Mouse (Mus musculus): ENCODE measurements around the gene Palld.

The Palld gene

DNA sequence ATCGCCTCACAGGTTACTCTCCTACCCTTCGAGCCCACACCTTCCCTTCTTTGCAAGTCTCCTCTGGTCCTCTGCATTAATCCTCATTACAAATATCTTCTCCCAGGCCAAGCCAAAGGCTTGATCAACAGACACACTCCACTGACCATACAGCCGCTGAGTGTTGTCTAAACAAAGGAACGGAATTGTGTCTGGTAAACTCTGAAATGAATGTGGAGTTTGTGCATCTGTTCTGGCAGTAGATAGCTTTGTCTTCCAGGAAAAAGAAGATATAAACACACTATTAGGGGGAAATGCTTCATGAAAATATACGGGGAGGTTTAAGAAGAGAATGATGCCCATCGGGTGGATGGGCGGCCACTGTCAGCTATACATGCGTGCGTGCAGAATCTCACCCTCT is 180.3 kb downstream of the Palld start:
- no peak for DNase-seq

DNA sequence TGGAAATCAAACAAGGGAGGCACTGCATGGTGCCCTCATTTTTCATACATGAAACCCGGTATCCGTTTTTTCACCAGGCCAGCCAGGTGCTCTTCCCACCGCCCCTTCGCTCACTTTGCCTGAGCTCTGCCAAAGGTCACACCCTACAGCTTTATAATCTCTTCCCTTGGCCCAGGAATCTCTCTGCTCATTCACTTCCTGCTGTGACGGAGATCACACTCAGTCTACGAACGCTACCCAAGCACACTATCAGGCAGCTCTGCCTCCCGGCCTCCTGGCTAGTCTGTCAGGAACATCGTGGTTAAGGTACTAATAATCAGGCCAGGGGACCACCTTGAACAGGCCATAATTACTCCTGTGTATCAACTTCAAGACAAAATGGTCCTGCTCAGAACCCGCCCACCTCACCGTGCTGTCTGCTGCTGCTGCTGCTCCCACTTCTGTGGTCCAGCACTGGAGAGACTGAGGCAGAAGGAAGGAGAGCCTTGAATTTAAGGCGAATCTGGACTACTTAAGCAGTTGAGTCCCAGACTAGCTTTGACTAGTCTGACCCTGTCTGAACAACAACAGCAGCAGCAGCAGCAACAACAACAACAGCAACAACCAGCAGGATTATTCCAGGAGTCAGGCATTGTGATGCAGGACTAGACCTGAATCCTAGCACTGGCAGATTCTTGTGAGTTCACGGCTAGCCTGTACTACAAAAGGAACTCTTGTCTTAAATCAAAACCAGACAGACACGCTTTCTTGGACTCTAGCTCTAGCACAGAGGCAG is 187.0 kb downstream of the Palld start:
- DNase-seq = peak; percentile 15 to 27

DNA sequence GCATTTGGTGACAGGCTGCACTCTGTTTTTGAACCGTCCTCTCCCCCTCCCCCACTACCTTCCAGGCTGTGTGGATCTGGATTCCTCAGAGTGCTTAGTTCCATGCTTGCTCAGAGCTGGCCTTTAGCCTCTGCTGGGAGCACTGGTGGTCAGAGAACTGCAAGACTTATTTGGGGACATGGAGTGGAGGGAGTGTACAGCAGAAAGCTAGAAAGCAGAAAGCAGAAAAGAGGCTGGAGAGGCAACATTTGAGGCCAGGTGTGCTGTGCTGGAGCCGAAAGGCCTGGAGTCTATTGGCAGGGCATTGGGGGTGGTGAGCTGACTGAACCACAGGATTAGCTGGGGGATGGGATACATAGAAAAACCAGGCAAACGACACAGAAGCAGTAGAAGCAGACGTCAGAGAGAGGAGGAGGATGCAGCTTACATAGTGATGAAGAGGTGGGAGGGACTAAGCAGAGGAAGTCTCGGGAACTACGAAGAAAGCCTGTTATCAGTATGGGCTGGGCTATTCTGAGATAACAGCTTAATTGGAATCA is 188.1 kb downstream of the Palld start:
- DNase-seq = no peak

DNA sequence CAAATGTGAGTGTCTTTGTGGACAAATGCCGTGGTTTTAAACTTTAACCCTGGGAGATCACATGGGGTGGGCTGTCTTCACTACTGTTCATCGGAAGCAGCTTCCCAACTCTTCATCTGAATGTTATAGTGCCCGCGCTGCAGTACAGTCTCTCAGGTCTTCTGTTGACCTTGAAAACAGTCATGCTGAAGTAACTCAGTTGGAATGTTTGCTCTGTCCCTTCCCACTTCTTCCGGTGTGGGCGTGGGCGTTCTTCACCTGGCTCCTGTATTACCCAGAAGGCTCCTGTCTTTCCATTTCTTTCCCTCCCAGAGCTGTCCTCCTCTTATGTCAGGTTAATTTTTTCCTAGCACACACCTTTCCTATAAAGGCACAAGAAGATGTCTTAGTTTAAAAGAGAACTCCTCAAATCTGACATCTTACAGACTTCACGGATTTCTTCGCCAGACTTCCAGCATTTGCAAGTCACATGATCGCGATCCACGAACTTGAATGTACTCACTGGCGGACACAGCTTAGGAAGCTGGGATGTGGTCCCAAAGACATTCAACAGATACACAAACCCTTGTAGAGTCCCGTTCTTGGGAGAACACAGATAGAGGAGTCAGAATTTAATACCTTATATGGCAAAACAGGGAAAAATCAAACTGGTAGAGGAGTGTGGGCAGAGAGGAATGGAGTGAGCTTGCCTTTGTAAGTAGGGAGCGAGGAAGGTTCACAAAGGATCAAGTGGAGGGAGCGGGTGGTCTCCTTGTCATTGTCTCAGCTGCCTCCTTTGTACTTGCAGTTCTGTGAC is 189.1 kb downstream of the Palld start:
- DNase-seq = no peak

DNA sequence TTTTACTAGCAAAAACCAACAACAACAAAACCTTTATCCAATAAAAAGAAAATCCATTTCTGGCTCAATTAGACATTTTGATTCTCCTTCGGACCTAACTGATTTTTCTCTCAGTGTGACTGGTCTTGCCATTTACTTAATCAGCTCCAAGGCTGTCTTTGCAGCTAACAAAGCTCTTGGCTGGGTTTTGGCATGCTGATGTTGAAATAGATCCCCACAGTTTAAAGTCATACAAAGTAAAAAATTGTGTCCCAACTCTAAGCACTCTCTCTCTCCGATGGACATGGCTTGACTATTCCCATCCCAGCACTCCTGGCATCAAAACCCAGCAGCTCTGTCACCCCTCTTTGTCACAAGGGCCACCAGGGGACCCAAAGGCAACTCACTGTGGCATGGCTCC is 190.1 kb downstream of the Palld start:
- no peak for DNase-seq

DNA sequence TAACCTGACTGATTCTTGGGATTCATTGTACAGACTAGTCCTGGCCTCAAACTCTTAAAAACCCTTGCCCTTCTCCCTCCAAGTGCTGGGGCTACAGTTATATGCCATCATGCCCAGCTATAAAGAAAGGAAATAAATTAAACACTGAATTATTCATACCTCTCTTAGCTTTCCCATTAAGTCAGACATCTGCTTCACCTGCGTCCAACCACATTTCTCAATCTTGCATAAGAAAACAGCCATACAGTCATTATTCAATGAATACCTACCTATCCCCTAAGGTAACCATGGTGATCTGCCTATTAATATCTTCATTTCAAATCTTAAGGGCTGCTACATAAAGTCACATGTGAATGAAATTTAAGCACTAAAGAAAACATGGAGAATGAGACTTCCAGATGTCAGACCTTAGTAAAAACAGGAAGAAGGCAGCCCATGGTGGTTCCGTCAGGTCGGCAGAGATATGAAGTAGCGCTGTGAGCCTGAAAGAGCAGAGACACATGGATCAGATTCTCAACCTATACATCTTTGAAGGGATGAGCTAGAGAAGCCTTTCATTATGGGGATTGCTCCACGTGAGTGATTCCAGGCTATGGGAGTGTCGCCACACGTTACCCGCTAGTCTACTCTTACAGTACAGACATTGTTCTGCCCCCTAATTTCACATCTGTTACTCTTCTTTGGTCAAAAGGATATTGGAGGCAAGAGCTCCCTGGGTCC is 193.7 kb downstream of the Palld start:
- DNase-seq = no peak

DNA sequence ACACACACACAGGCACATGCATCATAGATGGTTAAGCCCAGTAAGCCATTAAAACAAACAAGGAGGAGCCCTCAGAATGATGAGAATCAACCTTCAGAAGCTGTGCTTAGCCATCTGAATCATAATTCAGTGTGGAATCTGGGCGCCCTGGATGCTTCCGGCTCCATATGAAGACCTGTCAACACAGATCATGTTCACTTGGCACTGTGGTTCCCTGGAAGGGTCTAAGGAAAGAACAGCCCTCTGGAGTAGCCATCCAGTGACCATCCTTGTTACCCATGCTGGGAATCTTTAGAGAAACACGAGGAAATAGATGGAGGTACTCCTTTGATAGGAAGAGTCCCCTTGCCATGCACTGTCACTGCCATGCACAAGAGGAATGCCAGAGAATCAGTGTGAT is 197.0 kb downstream of the Palld start:
- peak; percentile 13 to 18 for DNase-seq

DNA sequence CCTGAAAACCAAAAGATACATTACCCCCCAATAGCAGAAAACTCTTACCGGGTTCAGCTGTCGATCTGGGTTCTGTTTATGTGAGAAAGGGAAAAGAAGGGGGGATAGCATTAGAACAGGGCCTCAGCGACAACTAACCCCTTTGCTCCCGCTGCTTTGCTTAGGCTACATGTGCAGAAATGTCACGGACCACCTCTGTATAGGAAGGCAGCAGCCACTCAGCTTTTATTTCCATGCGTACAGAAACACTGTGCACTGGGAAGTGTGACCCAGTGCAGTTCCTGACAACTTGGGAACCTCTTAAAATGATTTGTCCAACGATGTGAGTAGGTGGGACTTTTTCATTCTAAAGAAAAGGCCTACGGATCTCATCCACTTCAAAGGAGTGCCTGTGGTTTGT is 200.4 kb downstream of the Palld start:
- no peak for DNase-seq

DNA sequence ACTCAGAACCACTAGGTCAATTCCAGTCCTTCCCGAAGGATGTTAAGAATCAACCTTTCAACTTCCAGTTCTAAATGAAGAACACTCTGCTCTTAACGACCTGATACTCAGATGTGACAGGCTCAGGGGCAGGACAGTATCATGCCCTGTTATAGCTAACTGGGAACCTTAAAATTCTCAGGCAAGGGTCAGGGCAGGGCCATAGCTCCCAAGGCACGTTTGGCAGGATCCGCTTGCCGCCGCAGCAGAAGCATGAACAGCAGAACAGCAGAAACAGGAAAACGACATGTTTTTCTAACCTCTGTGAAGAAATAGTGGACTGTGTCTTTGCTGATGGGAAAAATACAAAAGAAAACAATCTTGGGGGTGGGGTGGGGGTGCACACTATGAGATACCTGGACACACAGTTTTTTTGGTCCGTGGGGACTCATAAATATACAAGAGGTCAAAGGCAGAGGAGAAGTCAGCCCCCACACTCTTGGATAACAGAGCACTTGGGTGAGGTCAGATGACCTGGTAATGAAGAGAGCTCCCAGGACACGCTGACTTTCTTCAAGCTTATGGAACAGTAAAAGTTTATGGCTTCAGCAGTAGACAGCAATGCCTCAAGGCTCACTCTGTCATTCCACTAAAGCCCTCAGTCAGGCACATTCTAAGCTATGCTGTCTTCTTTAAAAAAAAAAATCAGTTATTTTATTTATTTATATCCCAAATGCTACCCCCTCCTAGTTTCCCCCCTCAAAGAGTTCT is 201.4 kb downstream of the Palld start:
- DNase-seq = no peak

DNA sequence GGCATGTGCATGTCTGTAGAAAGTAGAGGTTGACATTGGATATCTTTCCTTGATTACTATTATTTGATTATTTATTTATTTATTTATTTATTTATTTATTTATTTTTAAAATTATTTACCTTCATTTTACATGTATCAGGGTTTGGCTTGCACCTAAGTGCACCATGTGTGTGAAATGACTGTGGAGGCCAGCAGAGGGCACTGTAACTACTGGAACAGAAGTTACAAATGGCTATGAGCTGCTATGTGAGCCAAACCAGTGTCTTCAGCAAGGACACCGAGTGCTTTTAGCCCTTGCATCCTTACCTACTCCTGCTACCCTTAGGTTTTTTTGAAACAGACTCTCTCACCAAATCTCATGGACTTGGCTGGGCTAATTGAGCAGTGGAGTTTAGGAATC is 202.2 kb downstream of the Palld start:
- peak; percentile 12 to 31 for DNase-seq

DNA sequence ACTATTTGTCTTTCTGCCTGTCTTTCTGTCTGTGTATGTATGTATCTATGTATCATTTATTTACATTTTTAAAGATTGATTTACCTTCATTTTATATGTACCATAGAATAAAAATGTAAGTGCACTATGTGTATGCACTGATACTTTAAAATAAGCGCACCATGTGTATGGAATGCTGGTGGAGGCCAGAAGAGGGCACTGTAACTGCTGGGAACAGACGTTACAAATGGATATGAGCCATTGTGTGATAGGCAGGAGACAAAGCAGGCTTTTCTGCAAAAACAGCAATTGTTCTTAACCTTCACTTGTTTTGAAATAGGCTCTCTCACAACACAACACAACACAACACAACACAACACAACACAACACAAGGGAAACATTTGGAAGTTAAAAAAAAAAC is 203.5 kb downstream of the Palld start:
- no peak for DNase-seq

DNA sequence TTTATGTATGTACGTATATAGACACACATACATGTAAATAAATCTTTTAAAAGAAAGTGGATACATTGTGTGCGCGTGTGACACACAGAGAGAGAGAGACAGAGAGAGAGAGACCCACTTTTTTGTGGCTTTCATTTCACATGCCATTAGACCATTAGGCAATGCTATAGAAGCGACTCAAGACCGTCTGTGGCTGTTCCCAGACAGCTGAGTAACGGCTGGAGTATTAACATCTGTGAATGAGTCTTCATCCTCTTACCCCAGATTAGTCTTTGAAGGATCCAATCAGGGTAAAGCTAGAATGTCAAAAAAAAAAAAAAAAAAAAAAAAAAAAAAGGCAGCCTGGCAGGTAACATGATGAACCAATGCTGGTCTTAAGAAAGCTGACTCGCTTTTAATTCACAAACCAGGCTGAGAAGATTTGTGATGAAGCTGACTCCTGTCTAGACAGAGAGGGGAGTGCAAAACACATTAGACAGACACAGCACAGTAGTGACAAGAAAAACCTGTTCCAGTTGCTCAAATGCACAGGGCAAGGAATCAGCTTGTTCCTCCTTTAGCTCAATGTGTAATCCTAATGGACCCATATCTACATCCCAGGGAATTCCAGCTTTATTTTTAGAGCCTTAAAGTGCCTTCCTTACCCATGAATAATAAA is 204.6 kb downstream of the Palld start:
- DNase-seq = no peak

DNA sequence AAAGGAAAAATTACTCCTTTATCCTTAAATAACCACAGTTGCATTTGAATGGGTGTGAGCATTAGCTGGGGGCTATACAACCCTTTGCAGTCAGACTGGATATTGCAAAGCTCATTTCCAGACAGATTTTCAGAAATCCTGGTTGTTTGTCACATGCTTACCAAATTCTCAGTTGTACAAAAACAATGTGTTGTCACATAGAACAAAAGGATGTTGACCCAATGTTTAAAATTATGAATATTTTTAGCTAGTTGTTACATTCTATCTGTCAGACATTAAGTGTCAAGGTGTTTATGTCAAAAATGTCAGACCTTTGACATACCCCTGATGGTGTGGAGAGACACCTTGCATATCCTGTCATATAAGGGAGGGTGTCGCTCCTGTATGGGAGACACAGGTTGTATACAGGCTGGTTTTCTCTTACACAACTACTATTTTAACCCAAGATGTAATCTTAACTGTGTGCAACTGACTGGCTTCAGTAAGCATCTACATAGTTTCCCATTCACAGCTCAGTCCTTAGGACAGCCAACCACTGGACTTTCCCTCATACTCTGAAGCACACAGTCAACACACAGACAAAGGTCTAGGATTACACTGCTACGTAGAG is 205.5 kb downstream of the Palld start:
- DNase-seq = no peak

DNA sequence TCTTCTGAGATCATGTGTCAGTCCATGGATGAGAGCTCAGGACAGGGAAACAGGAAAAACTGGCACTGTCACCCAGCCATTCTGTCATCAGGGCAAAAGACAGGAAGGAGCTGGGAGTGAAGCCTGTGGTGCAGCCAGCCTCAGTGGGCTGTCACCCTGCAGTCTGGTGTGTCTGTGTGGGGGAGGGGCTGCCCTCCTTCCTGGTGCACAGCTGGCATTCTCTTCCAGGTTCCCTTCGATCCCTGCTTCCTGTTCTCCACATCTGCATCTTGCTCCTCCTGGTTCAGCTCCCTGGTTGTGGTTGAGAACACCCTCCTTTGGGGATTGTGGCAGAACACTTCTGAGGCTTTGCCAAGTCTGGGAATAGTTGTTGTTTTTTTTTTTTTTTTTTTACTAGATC is 207.1 kb downstream of the Palld start:
- no peak for DNase-seq

DNA sequence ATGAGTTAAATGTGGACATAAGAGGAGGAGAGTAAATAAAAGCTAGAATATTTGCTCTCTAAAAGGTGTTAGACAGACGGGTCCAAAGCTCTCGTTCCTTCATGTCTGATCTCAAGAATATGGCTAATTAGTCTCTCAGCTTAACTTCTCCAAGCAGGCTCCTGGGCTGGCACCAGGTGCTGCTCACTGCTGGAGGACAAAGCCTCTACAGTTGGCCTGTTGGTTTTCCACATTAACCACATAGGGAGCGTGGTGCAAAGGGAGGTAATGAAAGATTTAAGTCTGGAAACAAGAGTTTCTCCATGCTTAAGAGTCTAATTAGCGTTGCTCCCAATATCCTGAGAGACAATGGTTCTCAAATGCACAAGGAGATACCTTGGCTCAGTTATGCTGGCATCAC is 209.6 kb downstream of the Palld start:
- DNase-seq = no peak

DNA sequence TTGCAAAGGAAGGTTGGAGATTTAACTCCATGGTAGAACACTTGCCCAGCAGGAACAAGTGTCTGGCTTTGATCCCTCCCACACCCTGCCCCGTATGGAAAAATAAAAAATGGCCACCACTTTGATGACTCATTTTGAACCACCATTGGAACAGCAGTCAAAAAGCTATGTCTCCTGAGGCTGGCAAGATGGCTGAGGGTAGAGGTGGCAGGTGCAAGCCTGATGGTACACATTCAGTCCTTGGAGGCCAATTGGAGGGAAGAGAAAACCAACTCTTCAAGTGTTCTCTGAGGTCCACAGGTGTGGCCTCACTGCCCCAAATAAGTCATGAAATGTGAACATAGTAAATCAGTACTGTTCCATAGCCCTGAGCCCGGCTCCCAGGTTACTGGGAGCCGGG is 210.4 kb downstream of the Palld start:
- DNase-seq = no peak

DNA sequence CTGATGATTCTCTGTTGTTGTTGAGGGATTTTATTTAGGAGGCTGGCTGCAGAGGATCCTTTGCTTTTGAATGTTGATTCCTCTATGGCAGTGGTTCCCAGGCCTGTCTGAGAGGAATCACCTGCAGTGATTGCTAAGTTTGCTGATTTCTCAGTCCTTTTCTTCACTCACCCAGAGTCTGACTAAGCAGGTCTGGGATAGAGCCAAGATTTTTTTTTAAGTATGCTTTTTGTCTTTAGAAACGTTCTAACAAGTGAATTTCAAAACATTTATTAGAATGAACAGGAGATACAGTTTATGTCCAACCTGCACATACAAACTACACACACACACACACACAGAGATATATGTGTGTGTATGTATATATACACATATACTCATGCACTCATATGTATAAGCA is 211.1 kb downstream of the Palld start:
- no peak for DNase-seq

DNA sequence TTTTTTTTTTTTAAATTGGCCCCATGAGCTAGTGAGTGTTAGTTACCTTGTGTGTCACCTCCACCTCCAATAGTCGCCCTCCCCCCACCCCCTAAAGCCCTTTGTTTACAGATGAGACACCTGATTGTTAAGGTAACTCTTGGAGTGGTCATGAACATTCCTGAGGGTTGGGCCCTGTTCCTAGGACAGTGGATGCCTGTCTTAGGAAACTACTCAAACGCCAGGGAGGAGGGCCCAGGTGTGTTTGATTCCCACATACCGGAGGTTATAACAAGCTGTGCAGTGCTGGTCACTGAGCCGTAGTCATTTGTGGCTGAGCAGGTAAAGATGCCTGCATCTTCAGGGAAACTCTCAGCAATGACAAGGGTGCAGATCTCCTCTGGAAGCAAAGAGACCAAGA is 215.4 kb downstream of the Palld start:
- no peak for DNase-seq

DNA sequence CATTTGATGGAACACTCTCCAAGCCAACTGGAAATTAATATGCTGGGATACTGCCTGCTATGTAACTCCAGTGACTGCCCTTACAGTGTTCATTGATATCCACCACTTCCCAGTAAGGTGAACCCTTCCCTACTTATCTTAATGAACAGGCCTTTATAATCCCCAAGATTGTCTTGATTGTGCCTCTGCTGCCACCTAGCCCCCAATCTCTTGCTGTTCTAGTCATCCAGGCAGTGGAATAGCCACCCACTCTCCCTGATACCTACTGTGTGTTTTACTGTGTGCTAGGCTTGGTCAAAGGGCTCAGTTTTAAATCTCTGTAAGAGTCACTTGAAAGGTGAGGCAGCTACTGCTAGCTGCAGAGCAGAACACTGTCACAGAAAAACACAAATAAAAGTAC is 216.2 kb downstream of the Palld start:
- DNase-seq = peak; percentile 7 to 29

DNA sequence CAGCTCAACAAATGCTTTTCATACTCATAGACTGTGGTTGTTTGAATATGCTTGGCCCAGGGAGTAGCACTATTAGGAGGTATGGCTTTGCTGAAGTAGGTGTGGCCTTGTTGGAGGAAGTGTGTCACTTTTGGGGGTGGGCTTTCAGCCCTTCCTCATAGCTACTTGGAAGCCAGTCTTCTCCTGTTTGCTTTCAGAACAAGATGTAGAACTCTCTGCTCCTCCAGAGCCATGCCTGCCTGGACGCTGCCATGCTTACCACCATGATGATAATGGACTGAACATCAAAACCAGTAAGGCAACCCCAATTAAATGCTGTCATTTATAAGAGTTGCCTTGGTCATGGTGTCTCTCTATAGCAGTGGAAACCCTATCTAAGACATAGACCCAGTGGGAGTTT is 217.2 kb downstream of the Palld start:
- DNase-seq = no peak

DNA sequence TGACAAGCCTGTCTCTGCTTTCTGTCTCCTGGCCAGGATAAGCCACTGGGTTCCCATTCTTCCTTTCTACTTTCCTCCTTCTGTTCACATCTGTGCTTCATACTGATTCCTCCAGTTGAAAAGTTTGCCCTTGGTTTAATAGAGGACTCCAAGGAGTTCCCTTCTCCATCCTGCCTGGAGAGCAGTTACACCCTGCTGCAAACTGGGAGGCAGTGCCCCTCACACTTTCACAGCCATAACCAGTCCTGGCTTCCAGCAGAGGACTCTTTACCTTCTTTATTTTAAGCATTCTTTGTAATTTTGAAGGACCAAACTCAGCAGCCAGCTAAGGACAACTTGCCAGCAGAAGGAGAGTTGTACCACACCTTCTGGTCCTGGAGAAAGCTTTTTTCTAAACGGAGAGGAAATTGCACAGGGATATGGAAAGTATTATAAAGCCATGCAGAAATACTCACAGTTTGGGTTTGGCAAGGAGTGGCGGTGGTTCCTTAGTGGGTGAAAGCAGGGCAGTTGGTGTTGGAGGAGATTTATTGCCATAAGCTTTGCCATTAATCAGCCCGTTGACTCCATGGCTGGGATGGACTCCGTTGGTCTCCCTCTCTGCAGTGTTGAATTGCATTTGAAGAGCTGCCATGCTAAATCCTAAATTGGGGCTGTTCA is 218.1 kb downstream of the Palld start:
- DNase-seq = no peak
